Comparison of ENCODE assay signal across 11 mouse cellular contexts in genomic region chr13:52061881-52062280, GRCm38 (mm10).
DNase-seq lines count a peak whose midpoint lies in the region; ATAC-seq and TF ChIP-seq lines count a peak whose summit lies in the region.
"Had no signal": no experiment of that assay in that cellular context is flagged by ENCODE, and none has a peak within 500 bp of the region (broad histone marks: within the 10 kb centered on the region; RNA-seq: fewer than 3 reads in every experiment).

No protein-coding gene starts in this region.

- dilution Hi-C loops in CH12.LX (cut with MboI; ENCODE audit: extremely low pct_ligation_motif_present, extremely low pct_unique_long_range_greater_than_20kb, low sequenced_read_pairs): no loop called here

- H3K4me2 ChIP-seq in CH12.LX (ENCODE audit: insufficient read depth, low read depth, poor library complexity, severe bottlenecking): no peak overlapping the region
- H3K4me2 ChIP-seq: heart, embryonic 15.5 days had no signal

- no peaks in the 10 kb centered on the region for H3K79me2 ChIP-seq in CH12.LX (replicated peaks; ENCODE audit: control insufficient read depth, extremely low read depth, insufficient read depth, poor library complexity, severe bottlenecking)

- TF ChIP-seq CTCF in CH12.LX (conservative IDR thresholded peaks at IDR 0.05 in 1 of 2, IDR thresholded peaks at IDR 0.05 in 1 of 2; ENCODE audit: low read depth in 2 of 2, low read length in 2 of 2): no peak

- DNase-seq in 3134 (ENCODE audit: extremely low read depth, insufficient read length, low spot score): peak; percentile 52
- peak; percentile 81 for DNase-seq in CH12.LX (ENCODE audit: extremely low read depth)
- DNase-seq in adrenal gland, adult (ENCODE audit: inconsistent age in 2 of 2, low spot score in 1 of 2): no peak
- no peak for DNase-seq in thymus, postnatal 0 days (ENCODE audit: low spot score)
- DNase-seq in ovary, postnatal 14 days (ENCODE audit: low spot score): no peak
- DNase-seq: kidney, adult 8-10 months had no signal

- no peaks in the 10 kb centered on the region for H3K9me3 ChIP-seq in CH12.LX (replicated peaks; ENCODE audit: low read length)
- H3K9me3 ChIP-seq: heart, embryonic 15.5 days; midbrain, embryonic 10.5 days had no signal

- H3K27me3 ChIP-seq in CH12.LX (replicated peaks): peaks cover 2% of the 10 kb centered on the region
- H3K27me3 ChIP-seq: heart, embryonic 15.5 days had no signal

- TF ChIP-seq POLR2A in CH12.LX (IDR thresholded peaks at IDR 0.05; ENCODE audit: low read depth, low read length): no peak

- no peak overlapping the region for H3K4me3 ChIP-seq in CH12.LX (replicated peaks in 1 of 3; ENCODE audit: low read depth in 2 of 3, low read length in 2 of 3, poor library complexity in 1 of 3)
- H3K4me3 ChIP-seq: heart, embryonic 15.5 days; midbrain, embryonic 10.5 days had no signal

- in situ Hi-C loops in CH12.LX (cut with MboI; ENCODE audit: low pct_ligation_motif_present, low pct_unique_long_range_greater_than_20kb, low sequenced_read_pairs): no loop called here

- H3K36me3 ChIP-seq in CH12.LX (replicated peaks in 1 of 2; ENCODE audit: control insufficient read depth in 1 of 2, insufficient read depth in 1 of 2, low read length in 1 of 2): no peaks in the 10 kb centered on the region
- H3K36me3 ChIP-seq: heart, embryonic 15.5 days; midbrain, embryonic 10.5 days had no signal

- peaks cover 18 to 22% of the 10 kb centered on the region in 2 experiments for H3K4me1 ChIP-seq in CH12.LX (ENCODE audit: control insufficient read depth in 1 of 2, insufficient read depth in 2 of 2)

- TF ChIP-seq RAD21 in CH12.LX (IDR thresholded peaks at IDR 0.05; ENCODE audit: low read depth, low read length): no peak

- no peak overlapping the region for H3K9ac ChIP-seq in CH12.LX (ENCODE audit: insufficient read depth, low read depth)
- H3K9ac ChIP-seq: heart, embryonic 15.5 days had no signal

- peak; percentile 59 to 70; a peak in 3 of 4 replicates for ATAC-seq in hematopoietic stem cell, adult 5-6 weeks (replicated peaks in 1 of 2; ENCODE audit: insufficient read depth in 1 of 2, low FRiP score in 2 of 2, low TSS enrichment in 1 of 2, low read depth in 1 of 2, poor library complexity in 2 of 2, severe bottlenecking in 2 of 2)
- ATAC-seq in megakaryocyte, adult 5-6 weeks (ENCODE audit: poor library complexity, severe bottlenecking): peak; percentile 75
- no peak for ATAC-seq in erythroblast, adult 5-6 weeks (replicated peaks; ENCODE audit: low FRiP score, poor library complexity, severe bottlenecking)

- TF ChIP-seq EP300 in CH12.LX (IDR thresholded peaks at IDR 0.05; ENCODE audit: low read length): no peak

- H3K27ac ChIP-seq in CH12.LX (ENCODE audit: insufficient read depth, low read depth): no peak overlapping the region
- H3K27ac ChIP-seq: heart, embryonic 15.5 days; midbrain, embryonic 10.5 days had no signal

TF ChIP-seq in CH12.LX, 34 proteins besides CTCF, POLR2A, EP300 and RAD21:
- TF ChIP-seq PAX5 (IDR thresholded peaks at IDR 0.05; ENCODE audit: low read length) (no peak), CHD2 (IDR thresholded peaks at IDR 0.05; ENCODE audit: low read length) (no peak), SMC3 (IDR thresholded peaks at IDR 0.05; ENCODE audit: low read depth, low read length) (no peak), RCOR1 (conservative IDR thresholded peaks at IDR 0.05; ENCODE audit: low read depth, low read length) (no peak), JUN (IDR thresholded peaks at IDR 0.05; ENCODE audit: insufficient read depth, low read depth, low read length) (no peak), SIN3A (IDR thresholded peaks at IDR 0.05; ENCODE audit: low read length) (no peak), NRF1 (IDR thresholded peaks at IDR 0.05; ENCODE audit: low read depth, low read length) (no peak), NELFE (IDR thresholded peaks at IDR 0.05; ENCODE audit: low read depth, low read length) (no peak), MAZ (IDR thresholded peaks at IDR 0.05; ENCODE audit: low read depth, low read length) (no peak), MAFK (IDR thresholded peaks at IDR 0.05; ENCODE audit: insufficient replicate concordance, low read length) (no peak), KAT2A (IDR thresholded peaks at IDR 0.05; ENCODE audit: insufficient replicate concordance, low read length) (no peak), UBTF (IDR thresholded peaks at IDR 0.05; ENCODE audit: low read depth, low read length) (no peak), BHLHE40 (IDR thresholded peaks at IDR 0.05; ENCODE audit: low read depth, low read length) (no peak), ELF1 (IDR thresholded peaks at IDR 0.05; ENCODE audit: low read depth, low read length) (no peak)

Comparison
In these comparisons a context has a peak if more than half of its experiments do, and no peak if none do; other contexts are left out.
1. DNase-seq: peak in 3134 (single experiment) and CH12.LX (single experiment); none in adrenal gland, adult (0 of 2), thymus, postnatal 0 days (single experiment) and ovary, postnatal 14 days (single experiment).